Mouse (Mus musculus) cerebellum, adult 11-12 months (tissue): ENCODE measurements at regions not wholly inside any gene's neighbourhood (a gene's known extent, or its start where the extent isn't known, plus 50 kb on each side); places are given as distances from the start of the nearest gene placed in this dataset.
A peak's percentile ranks its signal among the peaks of the same experiment; 100 is the strongest.

Experiments used
- DNase-seq: peaks from one replicate; pipeline ENCODE4 v3.0.0; 2022

GRCm38 (mm10) chr16:9354331-9355030 is 524.6 kb downstream of the 1810013L24Rik start:
- DNase-seq, result no peak

GRCm38 (mm10) chr16:9358651-9359050 is 528.8 kb downstream of the 1810013L24Rik start:
- DNase-seq, result no peak

- DNase-seq, result no peak
Observed at GRCm38 (mm10) chr16:9359399-9360135, 529.7 kb downstream of the 1810013L24Rik start.

DNA sequence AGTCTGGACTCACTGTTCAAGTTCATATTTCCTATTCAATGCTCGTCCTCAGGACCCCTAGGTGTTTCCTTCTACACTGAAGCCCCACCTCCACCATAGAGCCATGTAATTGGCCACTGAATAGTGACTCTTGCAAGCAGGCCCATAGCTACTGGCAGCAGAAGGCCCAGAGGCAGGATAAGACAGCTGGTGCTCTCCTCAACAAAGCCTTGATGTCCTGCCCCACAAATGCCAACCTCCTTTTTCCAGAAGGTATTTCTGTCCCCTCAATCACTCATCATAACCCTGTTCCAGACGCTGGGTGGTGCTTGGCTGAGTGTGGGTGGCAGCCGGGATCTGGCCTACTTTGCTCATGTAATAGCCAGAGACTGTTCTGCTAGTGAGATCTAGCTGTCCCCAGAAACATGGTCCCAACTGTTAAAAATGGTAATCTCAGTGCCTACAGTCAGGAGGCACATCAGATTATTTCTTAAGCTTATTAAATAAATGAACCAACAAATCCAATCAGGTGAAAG is 530.9 kb downstream of the 1810013L24Rik start:
- peak; percentile 6 for DNase-seq

GRCm38 (mm10) chr16:9362116-9362515 is 532.2 kb downstream of the 1810013L24Rik start:
- no peak for DNase-seq

- DNase-seq, result no peak
Observed at GRCm38 (mm10) chr16:9364105-9364504, 534.2 kb downstream of the 1810013L24Rik start.

DNA sequence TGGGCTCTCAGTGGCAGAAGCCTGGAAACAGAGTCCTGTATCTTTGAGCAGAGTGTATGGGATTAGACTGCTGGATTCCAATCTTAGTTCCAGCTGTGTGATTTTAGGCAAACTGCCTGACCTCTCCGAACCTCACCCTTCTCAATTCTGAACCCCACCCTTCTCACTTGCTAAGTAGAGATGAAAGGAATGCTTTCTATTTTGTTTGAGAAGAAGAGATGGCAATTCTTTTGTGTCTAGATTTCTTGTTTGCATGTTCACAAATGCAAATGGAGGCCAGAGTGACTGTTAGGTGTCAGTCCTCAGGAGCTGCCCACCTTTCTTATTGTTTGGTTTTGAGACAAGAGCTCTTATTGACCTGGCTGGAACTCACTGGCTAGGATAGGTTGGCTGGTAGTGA is 561.1 kb downstream of the 1810013L24Rik start:
- no peak for DNase-seq

GRCm38 (mm10) chr16:9404736-9405135 is 574.8 kb downstream of the 1810013L24Rik start:
- no peak for DNase-seq

- DNase-seq, result no peak
Observed at GRCm38 (mm10) chr16:9408196-9408595, 578.3 kb downstream of the 1810013L24Rik start.

GRCm38 (mm10) chr16:9430509-9430908 is 564.9 kb downstream of the Grin2a start:
- DNase-seq, result no peak

DNA sequence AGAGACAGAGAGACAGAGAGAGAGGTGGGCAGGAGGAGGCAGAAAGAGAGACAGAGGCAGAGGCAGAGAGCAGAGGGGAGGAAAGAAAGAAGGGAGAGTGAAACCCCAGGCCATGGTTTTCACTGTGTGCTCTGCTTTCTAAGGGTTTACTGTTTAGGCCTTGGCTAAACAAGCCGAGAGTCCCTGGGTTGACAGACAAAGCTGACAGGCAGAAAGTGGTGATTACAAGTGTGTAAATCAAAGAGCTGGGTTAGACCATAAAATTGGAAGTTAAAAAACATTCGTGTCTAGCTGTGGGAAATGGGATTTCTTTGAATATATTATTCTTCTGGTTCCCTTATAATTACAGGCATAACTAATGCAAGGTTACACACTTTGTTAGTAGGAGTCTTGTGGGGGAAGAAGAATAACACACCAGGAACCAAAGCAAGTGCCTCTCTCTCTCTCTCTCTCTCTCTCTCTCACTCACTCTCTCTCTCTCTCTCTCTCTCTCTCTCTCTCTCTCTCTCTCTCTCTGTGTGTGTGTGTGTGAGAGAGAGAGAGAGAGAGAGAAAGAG is 556.0 kb downstream of the Grin2a start:
- no peak for DNase-seq

DNA sequence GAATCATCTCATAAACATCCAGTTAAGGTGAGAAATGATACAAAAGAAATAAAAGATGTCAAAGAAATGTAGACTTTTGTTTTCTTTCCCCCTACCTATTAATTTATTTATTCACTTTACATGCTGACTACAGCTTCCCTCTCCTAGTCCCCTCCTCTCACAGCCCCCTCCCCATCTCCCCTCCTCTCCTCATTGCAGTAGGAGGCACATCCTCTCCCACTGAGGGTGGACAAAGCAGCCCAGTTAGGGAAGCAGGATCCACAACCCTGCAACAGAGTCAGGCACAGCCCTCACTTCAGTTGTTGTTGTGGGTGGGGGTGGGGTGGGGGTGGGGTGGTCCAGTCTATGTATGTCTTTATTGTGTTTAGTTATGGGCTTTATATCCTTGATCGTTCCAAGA is 555.5 kb downstream of the Grin2a start:
- no peak for DNase-seq

- no peak for DNase-seq
Observed at GRCm38 (mm10) chr16:9452058-9452457, 543.3 kb downstream of the Grin2a start.

DNA sequence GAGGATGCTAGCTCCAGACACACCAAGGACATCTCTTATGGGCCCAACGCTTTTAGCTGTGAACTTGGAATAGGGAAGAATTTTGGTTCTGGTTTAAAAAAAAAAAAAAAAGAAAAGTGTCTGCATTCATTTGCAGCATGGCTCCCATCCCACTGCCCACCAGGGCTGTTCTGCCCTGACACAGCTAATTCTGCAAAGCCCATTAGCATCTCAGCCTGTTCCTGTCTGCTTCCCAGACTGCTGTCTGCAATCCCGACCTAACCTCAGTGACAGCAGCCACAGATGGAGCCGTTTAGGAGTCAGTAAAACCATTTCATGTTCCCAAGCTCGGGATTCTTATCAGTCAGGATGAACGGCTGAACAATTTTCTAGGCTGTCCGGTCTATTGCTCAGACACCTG is 537.8 kb downstream of the Grin2a start:
- no peak for DNase-seq

GRCm38 (mm10) chr16:9462497-9462896 is 532.9 kb downstream of the Grin2a start:
- no peak for DNase-seq

- peak; percentile 3 for DNase-seq
Observed at GRCm38 (mm10) chr16:9469394-9469793, 526.0 kb downstream of the Grin2a start.

DNA sequence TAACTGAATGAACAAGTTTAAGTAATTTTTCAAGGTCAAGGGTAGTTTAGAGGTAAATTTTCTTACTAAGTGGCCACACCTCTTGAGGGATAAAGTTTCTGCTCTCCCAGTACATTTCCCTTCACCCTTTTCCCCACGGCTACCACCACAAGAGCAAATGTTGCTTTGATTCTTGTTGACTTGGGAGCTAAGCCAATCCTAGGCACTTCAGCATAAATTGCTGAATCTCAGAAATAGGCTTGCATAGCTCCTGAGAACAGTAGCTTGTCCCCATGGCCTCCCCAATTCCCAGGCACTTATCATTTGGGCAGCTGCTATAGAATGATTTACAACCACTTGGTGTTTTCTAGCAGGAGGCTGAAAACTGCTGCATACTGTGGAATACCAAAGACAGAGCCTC is 510.1 kb downstream of the Grin2a start:
- no peak for DNase-seq

GRCm38 (mm10) chr16:9498301-9498700 is 497.1 kb downstream of the Grin2a start:
- no peak for DNase-seq

GRCm38 (mm10) chr16:9501713-9502112 is 493.6 kb downstream of the Grin2a start:
- DNase-seq, result no peak

DNA sequence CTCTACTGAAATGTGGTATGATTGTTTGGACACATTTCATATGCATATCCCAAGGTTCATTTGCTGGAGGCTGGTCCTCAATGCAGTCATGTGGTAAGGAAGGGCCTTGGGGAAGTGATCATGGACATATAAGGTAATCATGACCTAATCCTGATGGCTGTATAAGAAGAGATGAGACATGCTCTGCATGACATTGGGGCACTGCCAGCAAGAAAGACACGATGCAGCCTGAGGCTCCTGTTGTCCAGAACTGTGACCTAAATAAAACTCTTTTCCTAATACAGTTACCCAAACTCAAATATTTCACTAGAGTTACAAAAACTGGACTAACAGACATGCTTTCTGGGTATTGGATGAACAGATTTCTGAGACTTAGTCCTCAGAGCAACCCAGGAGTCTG is 485.7 kb downstream of the Grin2a start:
- peak; percentile 12 for DNase-seq

DNA sequence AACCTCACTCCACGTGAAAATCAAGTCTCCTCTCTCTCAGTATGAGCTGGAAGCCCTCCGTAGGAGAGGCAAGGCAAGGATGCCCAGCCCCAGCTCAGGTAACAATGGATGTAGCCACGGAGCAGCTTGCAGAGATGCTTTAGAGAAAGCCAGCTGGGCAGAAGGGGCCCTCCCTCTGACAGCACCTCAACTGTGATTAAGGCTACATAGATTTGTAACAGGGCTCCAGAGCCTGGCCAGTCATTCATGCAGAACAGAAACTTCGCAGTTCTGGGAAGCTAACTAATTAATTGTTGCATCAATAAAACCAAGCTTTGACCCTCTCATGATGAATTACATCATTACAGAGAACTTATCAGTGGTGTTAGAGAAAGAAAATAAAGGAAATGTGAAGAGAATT is 480.8 kb downstream of the Grin2a start:
- DNase-seq, result no peak
